Mouse (Mus musculus) bone marrow, adult 2 months (tissue): Measurements from ENCODE around the gene Crocc2.

Experiments
- CTCF ChIP-seq: fragments of 200-500 bp; IDR thresholded peaks from 2 replicates; pipeline ENCODE4 v1.5.1; 2011; ENCODE audit warnings: low read length, control low read depth; ENCODE audit not compliant: control insufficient read depth, insufficient read depth
- POLR2A ChIP-seq: fragments of 200-500 bp; IDR thresholded peaks from 2 replicates; pipeline ENCODE4 v1.6.1; 2011; ENCODE audit warnings: low read depth, mild to moderate bottlenecking, control low read depth, low read length, borderline replicate concordance; ENCODE audit not compliant: control insufficient read depth

GRCm38 (mm10) chr1:93123179-93123854 is 45.2 kb upstream of the Crocc2 start:
- no peak for TF ChIP-seq CTCF
- no peak for TF ChIP-seq POLR2A
